Mouse (Mus musculus) adrenal gland, adult 2 months (tissue): Measurements from ENCODE around the gene Gm20388. TPM values are rescaled to one million over a fixed set of nuclear protein-coding genes. Genes with fewer than 3 reads are reported as not detected.
A peak's percentile ranks its signal among the peaks of the same experiment; 100 is the strongest.

Experiments
- DNase-seq: peaks from one replicate; pipeline ENCODE4 v3.0.0; 2021
- polyA plus RNA-seq: library from polyadenylated mRNA; depleted of rRNA; stranded (reverse); fragments of >200 nt; gene quantifications from 2 replicates; pipeline ENCODE4 v1.2.3, GENCODE M21; 2012
- total RNA-seq, 2 experiments: library from RNA; stranded (reverse); gene quantifications; 2 replicates each; pipeline ENCODE4 v1.2.3; 2021

Gene Gm20388
- total and polyA plus RNA-seq, 3 experiments: 5.9 to 50.1 (median 9.9) TPM

- no peak for DNase-seq
These were observed 3212.0 kb downstream of the Gm20388 start for GRCm38 (mm10) chr8:123122670-123123069.

- DNase-seq: peak; percentile 39
These were observed 3215.7 kb downstream of the Gm20388 start for GRCm38 (mm10) chr8:123126193-123126816.

GRCm38 (mm10) chr8:123131041-123131440 is 3220.4 kb downstream of the Gm20388 start:
- DNase-seq: no peak

DNA sequence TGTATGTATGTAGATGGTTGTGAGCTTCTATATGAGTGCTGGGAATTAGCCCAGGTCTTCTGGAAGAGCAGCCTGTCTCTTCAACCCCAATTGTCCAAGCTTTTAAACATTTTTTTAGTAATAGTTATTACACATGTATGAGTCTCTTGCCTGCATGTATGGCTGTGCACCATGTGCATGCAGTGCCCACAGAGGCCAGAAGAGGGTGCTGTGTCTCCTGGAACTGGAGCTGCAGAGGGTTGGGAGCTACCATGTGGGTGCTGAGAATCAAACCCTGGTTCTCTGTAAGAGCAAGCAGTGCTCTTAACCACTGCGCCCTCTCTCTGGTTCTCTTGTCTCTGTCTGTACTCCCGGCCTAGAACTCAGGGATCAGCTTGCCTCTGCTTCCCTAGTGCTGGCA is 3222.3 kb downstream of the Gm20388 start:
- DNase-seq: no peak

DNA sequence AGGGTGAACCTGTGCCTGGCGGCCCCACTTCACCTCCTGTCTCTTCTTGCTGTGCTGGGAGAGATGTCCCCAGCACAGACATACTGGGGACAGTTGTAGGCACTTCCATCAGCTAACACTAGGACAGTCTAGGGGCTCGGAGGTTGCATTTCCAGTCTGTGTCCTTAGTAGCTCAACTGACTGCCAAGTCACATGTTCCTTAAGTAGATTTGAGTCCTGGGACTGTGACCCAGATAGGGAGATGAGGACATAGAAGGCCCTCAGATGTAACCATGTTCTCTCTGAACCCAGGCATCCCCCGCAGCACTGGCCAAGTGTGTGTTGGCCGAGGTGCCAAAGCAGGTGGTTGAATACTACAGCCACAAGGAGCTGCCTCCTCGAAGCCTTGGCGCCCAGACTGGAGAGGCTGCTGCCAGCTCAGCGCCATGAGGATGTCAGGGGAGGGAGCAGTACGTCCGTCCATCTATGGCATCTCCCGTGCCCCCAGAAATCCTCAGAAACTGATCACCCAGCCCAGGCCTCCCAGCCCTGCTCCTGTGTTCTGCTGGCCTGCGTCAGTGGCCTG is 3223.6 kb downstream of the Gm20388 start:
- no peak for DNase-seq

GRCm38 (mm10) chr8:123135406-123135805 is 3224.8 kb downstream of the Gm20388 start:
- DNase-seq: peak; percentile 72

- DNase-seq: no peak
These were observed 3225.2 kb downstream of the Gm20388 start for GRCm38 (mm10) chr8:123135806-123136205.

- no peak for DNase-seq
These were observed 3225.6 kb downstream of the Gm20388 start for GRCm38 (mm10) chr8:123136287-123136686.

GRCm38 (mm10) chr8:123137645-123138077 is 3227.0 kb downstream of the Gm20388 start:
- peak; percentile 46 for DNase-seq

GRCm38 (mm10) chr8:123138741-123139140 is 3228.1 kb downstream of the Gm20388 start:
- DNase-seq: peak; percentile 39

DNA sequence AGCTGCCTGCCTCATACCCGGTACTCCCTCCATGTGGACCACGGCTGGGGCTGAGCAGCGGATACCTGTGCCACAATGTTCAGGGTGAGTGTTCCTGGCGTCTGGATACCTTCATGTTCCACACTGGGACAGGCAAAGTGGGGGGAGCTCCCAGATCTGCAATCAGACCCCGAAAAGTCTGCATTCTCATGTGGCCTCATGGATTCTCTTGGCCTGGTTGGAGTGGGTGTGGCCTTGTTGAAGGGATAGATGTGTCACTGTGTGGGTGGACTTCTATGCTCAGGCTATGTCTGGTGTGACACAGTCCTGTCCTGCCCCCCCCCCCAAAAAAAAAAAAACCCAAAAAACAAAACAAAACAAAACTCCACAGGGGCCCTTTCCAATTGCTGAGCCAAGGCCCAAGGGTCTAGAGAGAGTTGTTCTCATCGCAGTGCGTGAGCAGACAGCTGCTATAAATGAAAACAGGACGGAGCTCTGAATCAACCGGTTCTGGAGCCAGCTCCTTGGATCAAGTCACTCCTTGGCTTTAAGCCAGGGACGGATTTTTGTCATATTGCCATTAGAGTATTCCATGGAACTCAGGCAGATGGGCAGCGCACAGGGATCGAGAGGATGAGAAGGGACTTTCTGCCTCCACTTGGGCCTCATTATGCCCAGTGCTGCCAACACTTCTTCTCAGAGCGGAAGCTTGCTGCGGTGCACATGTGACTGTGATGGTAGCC is 3231.3 kb downstream of the Gm20388 start:
- peak; percentile 91 for DNase-seq

GRCm38 (mm10) chr8:123145279-123145678 is 3234.6 kb downstream of the Gm20388 start:
- DNase-seq: peak; percentile 59

DNA sequence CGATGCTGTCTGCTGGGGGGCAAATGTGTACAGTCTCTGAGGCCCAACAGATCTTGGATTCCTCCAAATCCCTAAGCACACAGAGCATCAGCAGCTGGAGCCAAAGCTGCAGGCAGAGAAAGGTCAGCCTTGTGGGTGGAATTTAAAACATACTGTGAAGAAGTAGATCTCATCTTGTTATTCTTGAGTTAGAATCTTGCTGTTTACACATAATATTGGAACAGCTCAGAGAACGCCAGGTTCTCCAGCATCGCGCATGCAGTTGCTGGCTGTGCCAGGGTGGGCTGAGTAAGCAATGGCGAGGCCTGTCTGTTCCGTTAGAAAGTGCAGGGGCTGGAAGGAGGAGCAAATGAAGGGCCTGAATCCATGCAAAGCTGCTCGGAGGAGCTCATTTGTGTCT is 3235.7 kb downstream of the Gm20388 start:
- no peak for DNase-seq

GRCm38 (mm10) chr8:123150737-123151171 is 3240.1 kb downstream of the Gm20388 start:
- DNase-seq: no peak

- DNase-seq: peak; percentile 40
These were observed 3244.5 kb downstream of the Gm20388 start for GRCm38 (mm10) chr8:123155177-123155576.

- DNase-seq: no peak
These were observed 3245.6 kb downstream of the Gm20388 start for GRCm38 (mm10) chr8:123156070-123156773.

GRCm38 (mm10) chr8:123157888-123158465 is 3247.3 kb downstream of the Gm20388 start, which contains the start of gene Sult5a1:
TSS of gene Sult5a1 (minus strand) at chr8:123158315.
- DNase-seq: no peak

- peak; percentile 70 for DNase-seq
These were observed 3270.8 kb downstream of the Gm20388 start for GRCm38 (mm10) chr8:123181391-123181790.

- no peak for DNase-seq
These were observed 3275.1 kb downstream of the Gm20388 start, which contains the start of gene Dpep1 for GRCm38 (mm10) chr8:123185566-123186409. TSS of gene Dpep1 (plus strand) at chr8:123186242.

GRCm38 (mm10) chr8:123188006-123188405 is 3277.4 kb downstream of the Gm20388 start:
- no peak for DNase-seq

DNA sequence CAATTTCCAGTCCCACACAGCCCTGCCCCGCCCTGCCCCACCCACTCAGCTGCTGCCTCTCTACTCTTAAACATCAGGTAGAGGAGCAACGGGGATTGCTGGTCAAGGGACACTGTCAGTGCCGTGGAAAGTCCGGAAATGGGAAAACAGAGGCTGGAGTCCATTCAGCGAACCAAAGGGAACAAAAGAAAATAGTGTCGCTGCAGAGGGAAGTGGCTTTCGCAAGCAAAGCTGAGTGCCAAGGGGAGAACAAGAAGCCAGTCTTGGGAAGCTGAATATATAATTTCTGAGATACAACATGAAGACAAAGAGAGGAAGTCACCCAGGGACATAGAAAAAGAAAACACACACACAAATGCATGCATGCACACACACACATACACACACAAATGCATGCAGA is 3278.2 kb downstream of the Gm20388 start:
- no peak for DNase-seq
